Mouse (Mus musculus) small intestine, adult 2 months (tissue): ENCODE data around the gene Bspry. TPM values are rescaled to one million over a fixed set of nuclear protein-coding genes. Genes with fewer than 3 reads are reported as not detected.

Experiments
- H3K27ac ChIP-seq: fragments of 200-500 bp; 2 replicates; pipeline ENCODE4 v1.5.1; 2012; ENCODE audit warnings: low read depth, low read length, control low read depth, inconsistent platforms; ENCODE audit not compliant: insufficient read depth
- H3K27me3 ChIP-seq: fragments of 200-500 bp; 2 replicates; pipeline ENCODE4 v1.6.1; 2012; ENCODE audit warnings: mild to moderate bottlenecking, moderate library complexity, low read length, inconsistent platforms; ENCODE audit not compliant: control insufficient read depth, insufficient read depth
- H3K36me3 ChIP-seq: fragments of 200-500 bp; 2 replicates; pipeline ENCODE4 v1.6.1; 2012; ENCODE audit warnings: mild to moderate bottlenecking, low read length, control low read depth, inconsistent platforms; ENCODE audit not compliant: control insufficient read depth, insufficient read depth
- H3K4me1 ChIP-seq: fragments of 200-500 bp; 2 replicates; pipeline ENCODE4 v1.6.1; 2012; ENCODE audit warnings: low read length, inconsistent platforms, mixed read lengths; ENCODE audit not compliant: control insufficient read depth, insufficient read depth, insufficient read length
- H3K4me3 ChIP-seq: fragments of 200-500 bp; 2 replicates; pipeline ENCODE4 v1.5.1; 2012; ENCODE audit warnings: low read depth, mild to moderate bottlenecking, control low read depth, inconsistent platforms, low read length, moderate library complexity
- CTCF ChIP-seq: fragments of 200-500 bp; IDR thresholded peaks from 2 replicates; pipeline ENCODE4 v1.5.1; 2012; ENCODE audit warnings: low read depth, mild to moderate bottlenecking, control low read depth, inconsistent platforms, low read length, moderate library complexity, mixed read lengths; ENCODE audit not compliant: insufficient replicate concordance, insufficient read length; ENCODE audit errors: extremely low read depth
- POLR2A ChIP-seq: fragments of 200-500 bp; IDR thresholded peaks from 2 replicates; pipeline ENCODE4 v1.6.1; 2012; ENCODE audit warnings: low read depth, mild to moderate bottlenecking, control low read depth, inconsistent platforms, low read length, moderate library complexity
- WGBS: fragments of 180-500 bp; shearing (Covaris S2); methylation state at CpG from one replicate; pipeline ENCODE4 v1.1.7; 2018; 5-methylcytosine and 5-hydroxymethylcytosine counted together
- polyA plus RNA-seq: library from polyadenylated mRNA; depleted of rRNA; stranded (reverse); fragments of >200 nt; gene quantifications from 2 replicates; pipeline ENCODE4 v1.2.3, GENCODE M21; 2012; rRNA removed

Gene Bspry
- 38.3 and 104 TPM in 2 replicates for polyA plus RNA-seq

GRCm38 (mm10) chr4:62479937-62480708 lies at the start of gene Bspry:
Bspry (plus strand) TSS chr4:62480053.
- TF ChIP-seq POLR2A (peak; percentile 35; the same call in 1 of the 2 replicates), CTCF (no peak)
- under 1% methylated on average over 71 of the region's 71 CpGs for WGBS
- peaks cover 15% of the 10 kb centered on the region; the same call in 1 of the 2 replicates for H3K4me1 ChIP-seq
- peaks cover 6% of the 10 kb centered on the region; the same call in 1 of the 2 replicates for H3K36me3 ChIP-seq
- H3K4me3 ChIP-seq: peak within 1 kb of the TSS; percentile 70
- H3K27me3 ChIP-seq: no peaks in the 10 kb centered on the region
- H3K27ac ChIP-seq: peak within 1 kb of the TSS; percentile 51

- no peak overlapping the region for H3K27ac ChIP-seq
- TF ChIP-seq POLR2A (no peak), CTCF (no peak)
- H3K4me3 ChIP-seq: no peak overlapping the region
- no peaks in the 10 kb centered on the region for H3K36me3 ChIP-seq
- peaks cover 7% of the 10 kb centered on the region; the same call in 1 of the 2 replicates for H3K4me1 ChIP-seq
- H3K27me3 ChIP-seq: no peaks in the 10 kb centered on the region
These were observed 49.2 kb upstream of the Bspry start for GRCm38 (mm10) chr4:62430678-62431077.

DNA sequence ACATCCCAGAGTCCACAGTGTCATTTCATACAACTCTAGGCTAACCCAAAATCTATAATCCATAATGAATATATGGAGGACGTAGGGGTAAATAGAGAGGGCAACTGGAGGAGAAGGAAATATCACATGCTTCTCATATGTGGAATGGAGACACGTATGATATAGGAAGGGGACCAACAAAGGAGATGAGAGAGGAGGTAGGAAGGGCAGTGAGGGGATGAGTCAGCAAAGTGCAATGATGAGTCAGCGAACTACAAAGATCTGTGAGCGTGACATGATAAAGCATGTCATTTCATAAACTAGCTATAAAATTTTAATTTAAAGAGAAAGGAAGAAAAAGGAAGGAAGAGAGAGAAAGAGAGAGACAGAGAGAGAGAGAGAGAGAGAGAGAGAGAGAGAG lies 48.3 kb upstream of the Bspry start:
- Histone ChIP-seq H3K27me3 (no peaks in the 10 kb centered on the region), H3K36me3 (no peaks in the 10 kb centered on the region), H3K27ac (no peak overlapping the region), H3K4me3 (no peak overlapping the region), H3K4me1 (peaks cover 7% of the 10 kb centered on the region; the same call in 1 of the 2 replicates)
- 78% methylated on average over 4 of the region's 4 CpGs for WGBS
- TF ChIP-seq POLR2A (no peak), CTCF (no peak)

- Histone ChIP-seq H3K27ac (no peak overlapping the region), H3K4me3 (no peak overlapping the region), H3K27me3 (no peaks in the 10 kb centered on the region), H3K36me3 (no peaks in the 10 kb centered on the region), H3K4me1 (peaks cover 7% of the 10 kb centered on the region; the same call in 1 of the 2 replicates)
- peak; percentile 6; the same call in 1 of the 2 replicates for TF ChIP-seq CTCF
- no peak for TF ChIP-seq POLR2A
- 45% methylated on average over 7 of the region's 7 CpGs for WGBS
These were observed 45.6 kb upstream of the Bspry start for GRCm38 (mm10) chr4:62433939-62434870.

GRCm38 (mm10) chr4:62435081-62435480 lies 44.8 kb upstream of the Bspry start, which contains the start of gene Rnf183:
Rnf183 (minus strand) TSS chr4:62435252.
- Histone ChIP-seq H3K27me3 (no peaks in the 10 kb centered on the region), H3K27ac (no peak within 1 kb of the TSS), H3K4me3 (no peak within 1 kb of the TSS), H3K4me1 (peaks cover 7% of the 10 kb centered on the region; the same call in 1 of the 2 replicates), H3K36me3 (no peaks in the 10 kb centered on the region)
- 76% methylated on average over 6 of the region's 6 CpGs for whole genome bisulfite sequencing
- TF ChIP-seq CTCF (no peak), POLR2A (no peak)

DNA sequence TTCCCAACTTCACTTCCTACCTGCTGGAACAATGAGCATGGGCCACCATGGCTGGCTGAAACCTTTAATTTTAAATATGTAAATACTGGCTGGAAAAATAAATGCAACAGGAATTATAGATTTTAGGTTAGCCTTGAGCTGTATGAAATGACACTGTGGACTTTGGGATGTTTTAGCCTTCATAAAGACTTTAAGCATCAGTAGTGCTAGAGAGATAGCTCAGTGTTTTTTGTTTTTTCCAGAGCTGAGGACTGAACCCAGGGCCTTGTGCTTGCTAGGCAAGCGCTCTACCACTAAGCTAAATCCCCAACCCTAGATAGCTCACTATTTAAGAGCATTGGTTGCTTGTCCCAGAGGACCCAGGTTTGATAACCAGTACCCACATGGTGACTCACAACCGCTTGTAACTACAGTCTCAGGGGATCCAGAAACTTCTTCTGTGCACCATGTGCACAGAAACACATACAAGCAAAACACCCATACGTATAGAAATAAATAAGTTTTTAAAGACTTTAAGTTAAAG lies 42.5 kb upstream of the Bspry start:
- H3K4me1 ChIP-seq: peaks cover 7% of the 10 kb centered on the region; the same call in 1 of the 2 replicates
- no peaks in the 10 kb centered on the region for H3K36me3 ChIP-seq
- 93% methylated on average over 3 of the region's 3 CpGs for WGBS
- no peak overlapping the region for H3K4me3 ChIP-seq
- no peak for TF ChIP-seq POLR2A
- H3K27me3 ChIP-seq: no peaks in the 10 kb centered on the region
- no peak overlapping the region for H3K27ac ChIP-seq

DNA sequence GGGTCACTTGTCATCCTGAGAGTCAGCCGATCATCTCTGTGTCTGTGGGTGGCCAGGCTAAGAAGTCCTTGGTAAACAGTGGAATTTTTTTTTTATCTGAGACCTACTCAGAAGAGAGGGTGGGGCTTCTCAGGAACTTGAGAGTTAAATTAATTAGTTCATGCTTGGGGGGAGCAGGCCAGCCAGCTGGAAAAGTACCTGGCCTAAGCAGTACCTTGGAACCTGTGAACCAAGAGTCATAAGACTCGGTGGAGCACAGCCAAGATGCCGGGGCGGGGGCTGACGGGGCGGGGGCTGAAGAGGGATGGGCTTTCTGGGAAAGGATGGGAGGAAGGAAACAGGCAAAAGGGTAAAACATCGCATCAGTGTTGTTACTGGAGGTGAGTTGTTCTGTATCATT lies 42.0 kb upstream of the Bspry start:
- Histone ChIP-seq H3K27me3 (no peaks in the 10 kb centered on the region), H3K36me3 (no peaks in the 10 kb centered on the region), H3K4me1 (peaks cover 7% of the 10 kb centered on the region; the same call in 1 of the 2 replicates), H3K27ac (no peak overlapping the region), H3K4me3 (no peak overlapping the region)
- TF ChIP-seq CTCF (no peak), POLR2A (no peak)
- 54% methylated on average over 7 of the region's 7 CpGs for WGBS
